Mouse (Mus musculus): ENCODE data around the gene Pik3c2a.

- TF ChIP-seq CTCF (IDR thresholded peaks at IDR 0.05; ENCODE audit: low read depth, low read length) (no peak), POLR2A (IDR thresholded peaks at IDR 0.05; ENCODE audit: borderline replicate concordance, low read depth, low read length) (no peak)
Measured at GRCm38 (mm10) chr7:116298851-116299250, 144.4 kb downstream of the Pik3c2a start.

All from bone marrow macrophage, adult 2 months (primary cell).